Mouse (Mus musculus) midbrain, embryonic 14.5 days (tissue): ENCODE results near the gene Dgkd. TPM values are rescaled to one million over a fixed set of nuclear protein-coding genes. Genes with fewer than 3 reads are reported as not detected.
"Not testable (repeated sequence)": the region's sequence is repeated elsewhere in the genome, so short reads cannot be mapped to it uniquely, and the experiment has no call there.

Experiments
- ATAC-seq: fragments of 200-750 bp; cut with Nextera tagmentation; 2 replicates; pipeline ENCODE4 v1.8.0; 2017; ENCODE audit warnings: moderate number of reproducible peaks, moderate library complexity; ENCODE audit not compliant: low FRiP score, low TSS enrichment
- DNase-seq: peaks from one replicate; pipeline ENCODE4 v3.0.0-alpha.2; 2015
- H3K27ac ChIP-seq: fragments of 300-500 bp; sonication (generic); replicated peaks from 2 replicates; pipeline ENCODE4 v1.5.1; 2014; ENCODE audit warnings: mild to moderate bottlenecking, low read depth, low read length, moderate library complexity
- H3K27me3 ChIP-seq: fragments of 300-500 bp; sonication (generic); 2 replicates; pipeline ENCODE4 v1.6.1; 2014; ENCODE audit warnings: low read length, control low read depth, mixed read lengths; ENCODE audit not compliant: control insufficient read depth, insufficient read depth
- H3K36me3 ChIP-seq: fragments of 300-500 bp; sonication (generic); 2 replicates; pipeline ENCODE4 v1.6.1; 2014; ENCODE audit warnings: low read length, control low read depth; ENCODE audit not compliant: control insufficient read depth, insufficient read depth
- H3K4me1 ChIP-seq: fragments of 300-500 bp; sonication (generic); 2 replicates; pipeline ENCODE4 v1.6.1; 2014; ENCODE audit warnings: mild to moderate bottlenecking, antibody characterized with exemption, low read length, control low read depth; ENCODE audit not compliant: control insufficient read depth, insufficient read depth
- H3K4me2 ChIP-seq: fragments of 300-500 bp; sonication (generic); 2 replicates; pipeline ENCODE4 v1.6.1; 2014; ENCODE audit warnings: mild to moderate bottlenecking, low read length, moderate library complexity
- H3K4me3 ChIP-seq: fragments of 300-500 bp; sonication (generic); replicated peaks from 2 replicates; pipeline ENCODE4 v1.5.1; 2014; ENCODE audit warnings: low read depth, low read length
- H3K9ac ChIP-seq: fragments of 300-500 bp; sonication (generic); replicated peaks from 2 replicates; pipeline ENCODE4 v1.6.1; 2014; ENCODE audit warnings: mild to moderate bottlenecking, low read length, moderate library complexity
- H3K9me3 ChIP-seq: fragments of 300-500 bp; sonication (generic); 2 replicates; pipeline ENCODE4 v1.6.1; 2016; ENCODE audit warnings: low read length, control low read depth, mixed read lengths; ENCODE audit not compliant: control insufficient read depth
- WGBS: fragments of 180-500 bp; shearing (Covaris S2); extraction: QIAGEN DNeasy Blood & Tissue Kit; methylation state at CpG from one replicate; pipeline ENCODE4 v1.1.7; 2014; 5-methylcytosine and 5-hydroxymethylcytosine counted together
- polyA plus RNA-seq: library from polyadenylated mRNA; unstranded; fragments of >200 nt; fragmentation: Nextera tagmentation; extraction: Ambion mirVana; gene quantifications from 2 replicates; pipeline ENCODE4 v1.2.1, GENCODE M21; 2014

The Dgkd gene
- polyA plus RNA-seq, 1 experiment from 2014 or later: 48.0 TPM

GRCm38 (mm10) chr1:87825991-87826390 is 27.1 kb upstream of the Dgkd start:
- ATAC-seq: no peak
- Histone ChIP-seq H3K4me3 (no peak overlapping the region), H3K9me3 (no peaks in the 10 kb centered on the region), H3K27me3 (no peaks in the 10 kb centered on the region), H3K4me1 (no peaks in the 10 kb centered on the region), H3K36me3 (no peaks in the 10 kb centered on the region), H3K9ac (no peak overlapping the region), H3K4me2 (no peak overlapping the region), H3K27ac (no peak overlapping the region)
- WGBS: 89% methylated on average over 6 of the region's 6 CpGs
- no peak for DNase-seq

- no peak overlapping the region for H3K9ac ChIP-seq
- H3K36me3 ChIP-seq: no peaks in the 10 kb centered on the region
- ATAC-seq (no peak), DNase-seq (no peak)
- H3K4me3 ChIP-seq: no peak overlapping the region
- no peaks in the 10 kb centered on the region for H3K9me3 ChIP-seq
- H3K4me2 ChIP-seq: no peak overlapping the region
- WGBS: 63% methylated on average over 2 of the region's 2 CpGs
- no peaks in the 10 kb centered on the region for H3K4me1 ChIP-seq
- no peaks in the 10 kb centered on the region for H3K27me3 ChIP-seq
- no peak overlapping the region for H3K27ac ChIP-seq
Observed at GRCm38 (mm10) chr1:87826474-87826873, 26.6 kb upstream of the Dgkd start.

- H3K4me3 ChIP-seq, H3K4me2 ChIP-seq, DNase-seq, H3K4me1 ChIP-seq, ATAC-seq, H3K9me3 ChIP-seq, H3K27me3 ChIP-seq, H3K36me3 ChIP-seq, H3K27ac ChIP-seq, H3K9ac ChIP-seq: not testable (repeated sequence)
- 83% methylated on average over 1 of the region's 1 CpGs for WGBS
Observed at GRCm38 (mm10) chr1:87827476-87827875, 25.6 kb upstream of the Dgkd start.

GRCm38 (mm10) chr1:87828185-87828584 is 24.9 kb upstream of the Dgkd start:
- Histone ChIP-seq H3K36me3 (no peaks in the 10 kb centered on the region), H3K27me3 (no peaks in the 10 kb centered on the region), H3K9ac (no peak overlapping the region), H3K4me2 (no peak overlapping the region), H3K4me1 (no peaks in the 10 kb centered on the region), H3K9me3 (no peaks in the 10 kb centered on the region), H3K4me3 (no peak overlapping the region), H3K27ac (no peak overlapping the region)
- DNase-seq: no peak
- ATAC-seq: no peak
- WGBS: 80% methylated on average over 9 of the region's 9 CpGs

- no peak for ATAC-seq
- no peak overlapping the region for H3K27ac ChIP-seq
- H3K9ac ChIP-seq: no peak overlapping the region
- no peak for DNase-seq
- H3K36me3 ChIP-seq: no peaks in the 10 kb centered on the region
- H3K27me3 ChIP-seq: no peaks in the 10 kb centered on the region
- H3K4me2 ChIP-seq: no peak overlapping the region
- no peaks in the 10 kb centered on the region for H3K9me3 ChIP-seq
- H3K4me1 ChIP-seq: no peaks in the 10 kb centered on the region
- H3K4me3 ChIP-seq: no peak overlapping the region
- WGBS: 44% methylated on average over 7 of the region's 7 CpGs
Observed at GRCm38 (mm10) chr1:87828926-87829580, 24.0 kb upstream of the Dgkd start.

- Histone ChIP-seq H3K36me3 (no peaks in the 10 kb centered on the region), H3K27ac (no peak overlapping the region), H3K9me3 (no peaks in the 10 kb centered on the region), H3K4me3 (no peak overlapping the region), H3K4me1 (no peaks in the 10 kb centered on the region), H3K27me3 (no peaks in the 10 kb centered on the region), H3K4me2 (no peak overlapping the region), H3K9ac (no peak overlapping the region)
- ATAC-seq: no peak
- 56% methylated on average over 6 of the region's 6 CpGs for WGBS
- no peak for DNase-seq
Observed at GRCm38 (mm10) chr1:87829621-87830211, 23.4 kb upstream of the Dgkd start.

GRCm38 (mm10) chr1:87836453-87836852 is 16.6 kb upstream of the Dgkd start:
- no peak overlapping the region for H3K4me3 ChIP-seq
- H3K27me3 ChIP-seq: no peaks in the 10 kb centered on the region
- ATAC-seq (no peak), DNase-seq (no peak)
- H3K36me3 ChIP-seq: no peaks in the 10 kb centered on the region
- no peak overlapping the region for H3K9ac ChIP-seq
- WGBS: 71% methylated on average over 1 of the region's 1 CpGs
- no peaks in the 10 kb centered on the region for H3K4me1 ChIP-seq
- H3K9me3 ChIP-seq: no peaks in the 10 kb centered on the region
- H3K4me2 ChIP-seq: no peak overlapping the region
- no peak overlapping the region for H3K27ac ChIP-seq

- H3K4me2 ChIP-seq: no peak overlapping the region
- no peaks in the 10 kb centered on the region for H3K36me3 ChIP-seq
- DNase-seq: no peak
- no peak overlapping the region for H3K9ac ChIP-seq
- no peak for ATAC-seq
- no peaks in the 10 kb centered on the region for H3K27me3 ChIP-seq
- 42% methylated on average over 5 of the region's 5 CpGs for WGBS
- no peaks in the 10 kb centered on the region for H3K9me3 ChIP-seq
- no peaks in the 10 kb centered on the region for H3K4me1 ChIP-seq
- H3K4me3 ChIP-seq: no peak overlapping the region
- H3K27ac ChIP-seq: no peak overlapping the region
Observed at GRCm38 (mm10) chr1:87837018-87837417, 16.1 kb upstream of the Dgkd start.
